Mouse (Mus musculus) heart, postnatal 10 days (tissue): ENCODE results near the gene 4930404H24Rik. TPM values are rescaled to one million over a fixed set of nuclear protein-coding genes. Genes with fewer than 3 reads are reported as not detected.
"Not testable (repeated sequence)": the region's sequence is repeated elsewhere in the genome, so short reads cannot be mapped to it uniquely, and the experiment has no call there.

Experiments used
- DNase-seq, 2 experiments: peaks; one replicate each; pipeline ENCODE4 v3.0.0; 2021
- intact Hi-C: fragments of 180-260 bp; cut with DNase I; formaldehyde crosslinking; loops from one replicate; pipeline ENCODE4 v1.15.1; 2025
- total RNA-seq, 2 experiments: library from RNA; stranded (reverse); gene quantifications; 2 replicates each; pipeline ENCODE4 v1.2.3; 2021

Gene 4930404H24Rik
- total RNA-seq, 2 experiments from 2014 or later: not detected

DNA sequence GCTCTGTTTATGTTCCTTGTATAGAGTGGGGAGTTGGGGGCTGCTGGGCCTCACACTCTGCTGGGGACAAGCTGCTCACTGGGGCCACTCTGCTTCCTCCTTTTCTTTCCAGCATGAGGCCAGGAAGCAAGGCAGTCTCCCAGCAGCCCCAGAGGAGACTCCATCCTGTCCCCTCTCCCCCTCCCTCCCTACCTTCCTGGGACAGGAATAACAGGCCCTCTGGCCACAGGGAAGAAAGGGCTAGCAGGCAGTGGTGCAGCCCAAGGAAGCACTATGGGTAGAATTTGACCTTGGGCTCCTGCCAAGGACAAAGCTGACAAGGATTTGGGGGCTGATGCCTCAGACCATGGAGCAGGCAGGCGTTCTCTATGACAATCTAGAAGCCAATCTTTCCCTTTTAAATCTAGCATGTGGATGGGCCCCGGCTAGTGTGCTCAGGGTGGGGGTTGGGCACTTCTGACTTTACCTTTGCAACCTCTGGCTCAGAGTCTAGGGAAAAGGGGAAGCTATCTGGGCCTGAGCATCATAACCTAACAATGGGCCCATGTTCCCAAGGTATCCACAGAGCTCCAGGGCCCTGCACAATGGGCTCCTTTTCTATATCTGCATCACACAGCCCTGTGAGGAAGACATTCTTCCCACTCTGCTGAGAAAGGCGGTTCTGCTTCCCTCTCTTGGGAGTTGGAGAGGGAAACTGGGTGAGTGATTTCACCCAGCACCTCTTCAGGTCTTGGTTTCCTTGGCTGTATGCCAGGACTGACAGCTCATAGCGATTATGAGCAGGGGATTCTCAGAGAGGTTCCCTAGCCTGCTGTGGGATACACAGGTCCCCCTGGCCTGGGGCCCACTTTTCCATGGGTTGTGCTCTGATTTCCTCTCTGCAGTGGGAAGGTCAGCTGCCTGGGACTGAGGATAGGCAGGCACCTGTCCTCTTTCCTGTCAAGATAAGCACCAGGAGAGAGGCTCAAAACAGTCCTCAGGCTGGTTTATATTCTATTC lies 17.2 kb upstream of the 4930404H24Rik start:
- DNase-seq: peak; percentile 48 to 60
- intact Hi-C loops: no loop called here

DNA sequence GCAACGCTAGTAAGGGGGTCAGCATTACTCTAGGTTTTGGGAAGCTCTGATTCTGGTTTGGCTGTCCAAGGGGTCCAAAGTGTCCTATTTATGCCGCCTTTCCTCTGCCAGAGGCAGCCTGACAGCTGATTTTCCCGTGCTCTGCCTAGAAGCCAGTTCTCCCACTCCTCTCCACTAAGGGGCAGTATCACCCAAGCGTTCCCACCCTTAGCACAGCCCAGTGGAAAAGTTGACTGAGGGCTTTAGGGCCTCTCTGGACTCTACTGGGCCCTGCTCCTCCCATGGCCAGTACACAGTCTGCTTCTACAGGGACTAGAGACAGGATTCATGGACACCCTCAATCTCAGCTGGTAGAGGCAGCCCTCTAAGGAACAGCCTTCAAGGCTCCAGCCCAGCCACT lies 14.0 kb upstream of the 4930404H24Rik start:
- intact Hi-C loops: loop anchor here (1.0 kb wide), 1 partner anchor 108 kb away; no protein-coding TSS in a partner anchor
- peak; percentile 87 to 90 for DNase-seq

DNA sequence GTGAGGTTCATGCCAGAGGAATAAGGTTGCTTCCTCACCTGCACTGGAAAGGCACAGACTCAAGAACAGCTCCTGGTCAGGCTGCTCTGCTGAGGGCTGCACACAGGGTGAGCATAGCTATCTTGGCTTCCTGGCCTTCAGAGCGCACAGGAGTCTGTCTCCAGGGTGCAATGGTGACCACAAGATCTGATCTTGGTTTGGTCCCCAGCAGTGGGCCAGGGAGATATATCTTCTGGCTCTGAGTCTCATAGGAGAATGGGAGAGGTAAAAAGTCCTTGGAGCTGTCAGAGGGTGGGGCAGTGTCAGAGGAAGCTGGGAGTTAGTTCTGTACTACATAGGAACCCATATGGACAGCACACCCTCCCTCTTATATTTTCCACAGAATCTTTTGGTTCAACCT lies 13.1 kb upstream of the 4930404H24Rik start:
- no peak for DNase-seq
- intact Hi-C loops: no loop called here

DNA sequence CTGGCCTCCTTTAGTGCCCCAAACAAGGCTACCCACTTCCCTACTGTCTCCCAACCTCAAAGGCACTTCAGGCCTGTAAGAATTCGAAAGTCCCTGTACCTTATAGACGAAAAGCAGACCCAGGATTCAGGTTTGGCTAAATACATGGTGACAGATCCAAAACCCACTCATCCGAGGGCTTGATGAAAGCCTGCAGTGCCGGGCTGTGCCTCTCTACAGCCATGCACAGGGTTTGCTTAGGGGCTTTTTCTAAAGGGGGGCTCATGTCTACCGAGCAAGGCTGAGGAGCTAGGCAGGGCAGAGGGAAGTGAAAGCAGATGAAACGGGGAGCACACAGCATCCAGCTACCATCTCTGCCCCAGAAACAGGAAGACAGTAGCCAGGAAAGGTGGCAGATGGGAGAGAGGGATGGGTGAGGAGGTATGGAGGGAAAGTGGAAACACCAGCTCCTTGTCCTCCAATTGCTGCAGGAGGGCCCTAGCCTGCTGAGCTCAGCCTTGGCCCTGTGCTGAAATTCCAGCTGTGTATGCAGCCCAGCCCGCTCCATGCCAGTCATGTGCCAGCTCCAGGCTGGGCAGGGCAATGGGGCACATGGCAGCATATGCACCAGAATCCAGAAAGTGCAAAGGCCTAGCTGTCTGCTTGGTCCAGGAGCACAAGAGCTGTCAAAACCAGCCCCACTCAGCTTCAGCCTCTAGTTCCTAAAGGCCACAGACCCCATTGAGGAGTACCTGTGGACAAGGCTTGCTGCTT lies 11.3 kb upstream of the 4930404H24Rik start:
- intact Hi-C loops: no loop called here
- DNase-seq: no peak

DNA sequence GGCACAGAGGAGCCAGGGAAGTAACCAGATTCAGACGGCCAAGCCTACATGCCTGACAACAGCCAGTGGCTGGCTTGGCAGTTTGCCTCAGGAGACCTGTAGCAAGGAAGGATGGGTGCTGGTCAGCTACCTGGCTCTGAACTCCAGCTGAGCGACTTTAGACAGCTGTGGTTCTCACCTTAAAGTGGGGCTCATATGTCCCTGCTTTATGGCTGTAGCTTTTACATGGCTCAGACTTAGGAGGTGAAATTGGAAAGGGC lies 10.8 kb upstream of the 4930404H24Rik start:
- DNase-seq: no peak
- intact Hi-C loops: no loop called here

DNA sequence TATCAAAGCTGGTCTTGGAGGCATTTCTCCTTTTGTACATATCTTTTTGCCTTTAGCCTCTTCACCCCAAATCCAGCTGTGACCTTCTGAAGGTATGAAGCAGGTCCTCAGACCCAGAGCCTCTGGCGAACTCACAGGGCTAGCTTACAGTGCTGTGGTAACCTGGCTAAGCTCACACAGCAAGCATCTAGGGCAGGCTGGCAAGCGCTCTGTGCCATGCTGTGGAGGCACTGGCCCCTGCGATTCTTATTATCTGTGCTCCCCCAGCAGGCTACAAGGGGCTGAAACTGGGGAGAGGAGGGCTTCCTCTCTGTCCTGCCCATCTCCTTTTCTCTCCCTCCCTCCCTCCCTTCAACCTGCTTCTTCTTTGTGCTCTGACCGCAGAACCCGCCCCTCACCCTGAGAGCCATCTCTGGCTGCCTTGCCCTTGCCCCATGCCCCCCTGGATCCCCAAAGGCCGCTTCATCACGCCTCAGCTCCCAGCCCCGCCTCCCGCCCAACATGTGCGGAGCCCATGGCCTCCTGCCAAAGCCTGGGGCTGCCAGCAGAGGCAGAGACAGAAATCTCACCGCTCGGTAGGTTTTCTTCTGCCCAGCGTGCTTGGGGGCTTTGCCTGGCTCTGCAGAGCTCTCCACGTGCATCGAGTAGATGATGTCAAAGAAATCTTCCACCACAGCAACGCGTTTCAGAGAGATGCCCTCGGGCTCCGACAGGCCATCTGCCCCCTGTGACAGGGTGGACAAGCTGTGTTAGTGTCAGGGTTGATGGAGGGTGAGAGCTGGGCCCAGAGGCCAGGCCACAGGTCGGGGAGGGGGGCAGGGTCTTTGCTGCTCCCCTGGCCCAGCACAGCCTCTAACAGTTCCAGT lies 9.2 kb upstream of the 4930404H24Rik start:
- peak; percentile 41 to 64 for DNase-seq
- intact Hi-C loops: no loop called here

DNA sequence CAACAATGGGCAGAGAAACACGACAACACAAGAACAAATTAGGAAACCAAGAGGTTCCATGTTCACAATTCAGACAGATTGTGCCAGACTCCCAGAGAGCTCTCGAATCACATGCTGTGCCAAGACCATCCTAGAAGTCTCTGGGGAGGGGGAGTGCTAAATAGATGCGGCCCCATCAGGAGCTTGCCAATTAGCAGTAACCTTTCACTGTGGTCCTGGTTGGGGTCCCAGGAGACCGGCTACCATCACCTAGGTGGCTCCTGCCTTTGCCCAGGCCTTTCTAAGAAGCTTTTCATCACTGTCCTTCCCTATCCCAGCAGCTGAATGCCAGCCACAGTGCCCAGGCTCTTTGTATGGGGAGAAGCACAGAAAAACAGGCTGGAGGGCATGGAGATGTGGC lies 8.5 kb upstream of the 4930404H24Rik start:
- intact Hi-C loops: no loop called here
- DNase-seq: no peak

DNA sequence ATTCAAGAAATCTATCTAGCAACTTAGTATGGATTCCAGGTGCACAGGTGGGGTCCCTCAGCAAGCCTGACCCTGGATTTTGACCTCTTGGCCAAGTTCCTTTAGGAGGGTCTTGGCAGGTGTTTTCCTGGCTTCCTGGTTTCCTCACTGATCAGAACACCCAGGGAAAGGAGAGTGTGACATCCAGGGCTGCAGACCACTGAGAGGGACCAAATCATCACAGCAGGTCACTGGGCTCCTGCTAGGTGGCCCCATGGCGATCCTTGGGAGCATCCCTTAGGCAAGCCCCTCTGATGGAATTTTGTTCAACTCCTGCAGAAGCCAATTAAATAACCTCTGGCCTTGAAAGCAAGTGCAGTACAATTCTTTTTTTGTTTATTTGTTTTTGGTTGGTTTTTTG lies 2.5 kb upstream of the 4930404H24Rik start:
- intact Hi-C loops: no loop called here
- no peak for DNase-seq

DNA sequence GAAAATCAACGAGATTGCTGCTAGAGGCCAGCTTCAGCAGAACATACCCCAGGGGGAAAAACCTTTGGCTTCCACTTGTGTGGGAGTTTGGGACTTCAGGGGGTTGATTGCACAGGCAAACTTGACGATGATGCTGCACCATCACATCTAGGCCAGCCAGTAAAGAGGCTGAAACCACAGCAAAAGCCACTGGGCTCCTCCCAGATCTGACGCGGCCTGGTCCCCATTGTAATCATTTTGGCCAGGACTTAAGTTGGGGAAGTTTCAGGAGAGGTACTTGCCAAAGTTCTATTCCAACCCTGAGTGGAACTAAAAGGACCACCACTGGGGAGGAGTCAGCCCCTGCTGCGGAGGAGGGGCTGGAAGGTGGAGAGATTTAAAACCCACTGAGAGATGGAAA lies 1.6 kb upstream of the 4930404H24Rik start:
- intact Hi-C loops: no loop called here
- no peak for DNase-seq

DNA sequence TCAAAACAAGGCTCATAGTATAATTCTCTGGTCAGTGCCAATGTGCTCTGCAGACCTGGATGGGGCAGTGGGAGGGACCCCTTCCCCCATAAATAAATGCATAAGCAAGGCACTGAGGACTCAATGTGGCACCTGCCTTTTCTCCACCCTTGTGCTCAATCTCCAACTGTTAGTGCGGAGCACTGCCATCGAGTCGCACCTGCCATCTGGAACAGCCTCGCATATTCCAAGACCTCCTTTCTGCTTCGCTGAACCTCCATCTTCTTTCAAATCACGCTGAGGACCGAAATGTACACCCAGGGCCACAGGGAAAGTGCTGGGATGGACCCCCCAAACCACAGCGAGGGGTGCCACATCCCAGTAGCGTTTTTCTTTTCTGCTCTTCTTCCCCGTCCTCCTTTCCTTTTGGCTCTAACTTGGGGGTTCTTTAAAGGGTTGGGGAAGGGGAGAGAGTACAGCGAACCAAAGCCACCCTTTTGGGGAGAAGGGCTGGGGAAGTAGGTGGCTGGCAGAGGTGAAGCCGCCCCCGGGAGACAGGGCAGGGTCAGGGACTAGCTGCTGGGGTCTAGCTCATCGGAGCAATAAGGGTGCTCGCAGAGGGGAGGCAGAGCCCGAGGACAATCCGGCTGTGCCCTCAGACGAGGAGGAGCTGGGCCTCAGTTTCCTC lies 945 bp upstream of the 4930404H24Rik start:
- no peak for DNase-seq
- intact Hi-C loops: no loop called here

DNA sequence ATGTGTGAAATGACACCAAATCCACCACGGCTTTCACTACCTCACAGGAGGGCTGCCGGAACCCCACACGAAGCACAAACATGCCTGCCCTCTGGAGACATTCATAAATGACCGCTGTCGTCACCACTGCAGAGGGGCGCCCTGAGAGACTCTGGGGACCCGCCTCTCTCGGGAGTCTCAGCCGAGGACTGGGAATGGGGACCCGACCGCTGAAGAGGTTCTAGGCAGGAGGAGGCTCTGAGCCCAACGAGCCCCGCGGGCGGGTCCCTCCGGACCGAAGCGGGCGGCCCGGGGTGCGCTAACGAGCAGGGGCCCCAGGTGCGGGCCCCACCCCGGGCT lies 442 bp upstream of the 4930404H24Rik start:
- peak in 1 of 2 experiments; percentile 31 for DNase-seq
- intact Hi-C loops: no loop called here

DNA sequence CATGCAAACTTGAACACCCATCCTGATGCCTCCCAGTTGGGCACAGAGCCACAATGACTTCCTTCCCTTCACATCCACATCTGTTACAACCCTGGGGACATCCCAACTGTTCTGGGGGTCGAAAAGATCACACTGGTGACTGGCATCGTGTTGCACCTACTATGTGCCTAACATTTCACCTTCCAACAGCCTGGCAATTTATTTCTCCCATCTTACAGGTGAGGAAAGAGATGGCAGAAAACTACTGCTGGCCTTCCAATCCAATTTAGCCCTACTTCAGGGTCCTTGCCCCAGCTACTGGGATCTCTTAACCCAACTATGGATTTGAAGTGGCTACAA lies 772 bp downstream of the 4930404H24Rik start:
- no peak for DNase-seq
- intact Hi-C loops: no loop called here

DNA sequence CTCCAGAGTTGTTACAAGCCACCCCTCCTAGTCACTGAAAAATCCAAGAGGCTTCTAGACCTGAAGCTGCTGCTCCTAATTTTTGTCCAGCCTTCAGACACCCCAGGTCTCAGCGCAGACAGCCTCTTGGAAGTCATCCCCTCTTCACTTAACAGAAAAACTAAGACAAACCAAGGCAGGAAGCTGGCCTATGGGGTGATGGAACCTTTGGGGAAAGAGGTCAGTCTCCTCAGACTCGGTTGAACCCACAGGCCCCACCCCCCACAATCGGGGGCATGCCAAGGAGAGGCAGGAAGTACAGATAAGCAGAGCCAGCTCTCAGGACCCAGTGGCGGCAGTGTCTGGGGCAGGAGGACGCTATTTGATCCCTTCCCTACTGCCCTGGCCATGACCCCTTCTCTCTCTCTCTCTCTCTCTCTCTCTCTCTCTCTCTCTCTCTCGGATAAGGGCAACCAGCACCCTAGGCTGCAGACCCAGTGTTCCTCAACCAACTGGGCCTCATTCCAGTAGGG lies 1.2 kb downstream of the 4930404H24Rik start:
- peak in 1 of 2 experiments; percentile 31 for DNase-seq
- intact Hi-C loops: no loop called here

DNA sequence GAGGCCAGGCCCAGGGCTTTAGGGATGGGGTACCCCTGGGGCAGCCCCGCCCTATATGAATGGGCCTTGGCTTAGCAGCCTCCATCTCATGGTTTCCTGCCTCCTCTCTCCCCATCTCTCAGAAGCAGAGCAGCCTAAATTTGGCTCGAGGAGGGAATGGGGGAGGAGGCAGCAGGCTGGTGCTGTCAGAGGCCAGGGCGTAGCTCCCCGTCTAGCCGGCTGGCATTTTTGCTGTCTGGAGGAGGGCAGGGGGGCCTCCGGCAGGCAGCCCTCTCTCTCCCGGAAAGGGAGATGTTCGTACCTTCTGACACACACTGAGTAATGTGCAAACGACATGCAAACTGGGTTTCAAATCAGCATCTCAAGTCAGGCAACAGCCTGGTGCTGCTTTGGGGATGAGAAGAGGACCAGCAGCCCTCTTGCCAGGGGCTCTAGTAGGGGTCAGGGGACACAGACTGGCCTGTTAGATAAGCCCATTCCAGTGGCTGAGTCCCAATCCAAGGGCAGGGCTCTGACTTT lies 1.8 kb downstream of the 4930404H24Rik start:
- DNase-seq: peak; percentile 49 to 50
- intact Hi-C loops: no loop called here

DNA sequence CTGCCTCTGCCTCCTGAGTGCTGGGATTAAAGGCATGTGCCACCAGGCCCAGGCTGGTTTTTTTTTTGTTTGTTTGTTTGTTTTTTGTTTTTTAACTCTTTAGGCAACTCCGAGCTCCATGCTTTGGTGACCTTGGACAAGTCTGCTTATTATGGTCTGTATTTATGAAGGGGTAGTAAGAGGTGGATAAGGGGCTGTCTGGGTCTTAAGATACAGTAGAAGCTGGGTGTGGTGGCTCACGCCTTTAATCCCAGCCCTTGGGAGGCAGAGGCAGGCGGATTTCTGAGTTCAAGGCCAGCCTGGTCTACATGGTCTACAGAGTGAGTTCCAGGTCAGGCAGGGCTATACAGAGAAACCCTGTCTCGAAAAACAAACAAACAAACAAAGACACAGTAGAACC lies 2.8 kb downstream of the 4930404H24Rik start:
- intact Hi-C loops, DNase-seq: not testable (repeated sequence)

DNA sequence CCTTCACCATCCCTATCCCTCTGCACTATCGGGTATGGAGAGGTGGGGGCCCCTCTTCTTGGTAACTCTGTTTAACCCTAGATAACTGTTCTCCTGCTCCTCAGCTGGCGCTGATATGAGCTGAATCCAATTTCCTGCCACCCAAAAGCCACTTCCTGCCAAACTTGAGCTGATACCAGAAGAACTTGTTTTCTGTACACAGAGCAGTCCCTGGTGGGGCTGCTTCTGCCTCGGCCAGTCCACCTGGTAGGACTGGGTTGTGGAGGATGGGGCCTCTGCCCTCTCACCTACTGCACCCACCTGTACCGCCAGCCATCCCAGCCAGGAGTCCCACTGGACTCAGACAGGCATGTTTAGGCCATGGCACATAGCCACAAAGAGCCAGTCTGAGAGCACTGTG lies 3.2 kb downstream of the 4930404H24Rik start:
- intact Hi-C loops: no loop called here
- DNase-seq: no peak

DNA sequence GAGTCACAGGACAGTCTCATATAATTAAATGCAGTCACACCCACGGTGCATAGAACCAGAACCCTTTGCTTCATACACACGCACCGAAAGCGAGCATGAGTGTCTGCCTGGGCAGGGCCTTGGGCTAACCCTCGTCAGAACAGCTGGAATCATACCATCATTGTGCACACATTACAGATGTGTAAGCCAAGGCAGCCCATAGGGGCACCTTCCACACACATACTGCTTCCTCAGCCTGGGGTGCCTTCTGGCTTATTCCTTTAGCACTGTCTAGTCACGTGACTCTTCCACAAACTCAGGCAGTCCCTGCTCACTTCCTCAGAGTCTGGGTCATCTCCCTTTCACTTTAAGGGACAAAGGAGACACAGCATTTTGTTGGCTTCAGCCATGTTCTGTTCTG lies 3.7 kb downstream of the 4930404H24Rik start:
- DNase-seq: no peak
- intact Hi-C loops: no loop called here

DNA sequence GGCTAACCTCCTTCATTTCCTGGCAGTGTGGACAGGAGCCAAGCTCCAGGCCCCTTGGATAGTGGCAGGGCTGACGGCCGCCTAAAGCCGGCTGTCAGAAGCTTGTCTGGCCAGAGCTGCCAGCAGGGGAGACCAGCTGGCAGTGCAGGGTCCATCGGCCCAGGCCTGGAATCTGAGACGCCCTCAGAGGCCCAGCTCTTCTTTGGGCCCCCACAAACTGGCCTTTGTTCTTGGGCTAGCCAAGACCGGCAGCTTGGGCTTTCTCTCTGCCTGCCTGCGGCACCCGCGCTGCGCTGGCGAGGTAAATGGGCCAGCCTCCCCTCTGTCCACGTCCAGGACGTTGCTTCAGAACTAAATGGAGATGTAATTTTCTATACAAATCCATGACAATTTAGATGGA lies 4.3 kb downstream of the 4930404H24Rik start:
- intact Hi-C loops: no loop called here
- DNase-seq: no peak

DNA sequence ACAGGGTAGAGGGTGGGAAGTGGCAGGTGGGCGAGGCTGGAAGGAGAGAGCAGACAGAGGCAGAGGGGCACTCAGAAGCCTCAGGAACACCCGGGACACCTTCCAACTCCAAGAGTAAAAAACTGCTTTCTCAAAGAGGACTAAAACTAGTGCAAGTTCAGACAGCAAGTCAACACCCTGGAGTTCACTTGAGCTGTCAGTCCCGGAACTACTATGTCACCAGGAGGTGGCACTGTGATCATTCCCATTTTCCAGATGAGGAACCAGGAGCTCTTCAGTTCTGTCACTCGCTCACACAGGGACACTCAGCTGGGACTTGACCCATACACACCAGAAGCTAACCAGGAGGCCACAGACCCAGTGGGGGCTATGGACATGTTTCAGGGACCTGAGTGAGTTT lies 6.6 kb downstream of the 4930404H24Rik start:
- peak in 1 of 2 experiments; percentile 24 for DNase-seq
- intact Hi-C loops: no loop called here

DNA sequence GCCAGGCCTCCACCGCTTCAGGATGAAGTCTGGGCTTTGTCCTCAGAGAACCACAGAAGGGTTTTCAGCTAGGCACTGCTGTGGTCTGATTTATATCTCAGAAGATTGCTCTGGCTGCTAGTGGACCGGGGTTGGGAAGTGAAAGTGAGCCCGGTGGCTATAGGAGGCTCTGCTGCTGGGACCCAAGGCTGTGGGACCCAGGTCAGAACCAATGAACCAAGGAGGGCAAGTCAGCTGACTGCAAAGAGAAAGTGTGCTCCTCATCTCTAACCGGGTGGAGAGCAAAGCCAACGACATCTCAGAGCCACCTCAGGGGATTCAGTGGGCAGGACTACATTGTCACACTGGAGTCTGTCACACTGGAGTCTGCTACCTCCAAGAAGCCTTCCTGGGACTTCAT lies 13.8 kb downstream of the 4930404H24Rik start:
- intact Hi-C loops: no loop called here
- no peak for DNase-seq
